Mouse (Mus musculus) cerebellum, postnatal 14 days (tissue): ENCODE data around the gene Cdk5rap3.

Experiments used
- DNase-seq, 2 experiments: peaks; one replicate each; pipeline ENCODE4 v3.0.0; 2021; ENCODE audit warnings: mixed read lengths in 2 of 2

The Cdk5rap3 gene

GRCm38 (mm10) chr11:96933562-96934276, 17.4 kb upstream of the Cdk5rap3 start:
- DNase-seq, result no peak

GRCm38 (mm10) chr11:96931327-96932062, 15.2 kb upstream of the Cdk5rap3 start:
- DNase-seq, result no peak

- DNase-seq, result no peak
These were observed 13.6 kb upstream of the Cdk5rap3 start for GRCm38 (mm10) chr11:96929766-96930331.

GRCm38 (mm10) chr11:96929096-96929765, 12.9 kb upstream of the Cdk5rap3 start:
- DNase-seq, result no peak

GRCm38 (mm10) chr11:96928691-96929090, 12.4 kb upstream of the Cdk5rap3 start:
- DNase-seq, result no peak

- DNase-seq, result no peak
These were observed 11.8 kb upstream of the Cdk5rap3 start, which contains the start of gene Prr15l for GRCm38 (mm10) chr11:96928088-96928487. Gene Prr15l (plus strand): TSS chr11:96928104.

GRCm38 (mm10) chr11:96926587-96926986, 10.3 kb upstream of the Cdk5rap3 start:
- no peak for DNase-seq

GRCm38 (mm10) chr11:96925469-96926148, 9.3 kb upstream of the Cdk5rap3 start:
- no peak for DNase-seq

- DNase-seq, result no peak
These were observed 8.6 kb upstream of the Cdk5rap3 start for GRCm38 (mm10) chr11:96924861-96925260.

- DNase-seq, result no peak
These were observed 2.7 kb upstream of the Cdk5rap3 start for GRCm38 (mm10) chr11:96919003-96919402.

GRCm38 (mm10) chr11:96917415-96917814, 1.1 kb upstream of the Cdk5rap3 start:
- DNase-seq, result no peak

- no peak for DNase-seq
These were observed 645 bp upstream of the Cdk5rap3 start for GRCm38 (mm10) chr11:96916885-96917396.

GRCm38 (mm10) chr11:96912682-96913081, 3.6 kb downstream of the Cdk5rap3 start:
- no peak for DNase-seq

GRCm38 (mm10) chr11:96910003-96910402, 6.3 kb downstream of the Cdk5rap3 start:
- DNase-seq, result peak; percentile 92 to 93

GRCm38 (mm10) chr11:96908594-96908993, 7.7 kb downstream of the Cdk5rap3 start:
- peak; percentile 49 to 50 for DNase-seq

GRCm38 (mm10) chr11:96906431-96907161, 9.7 kb downstream of the Cdk5rap3 start:
- DNase-seq, result peak in 1 of 2 experiments; percentile 51

- peak; percentile 50 to 55 for DNase-seq
These were observed 13.4 kb downstream of the Cdk5rap3 start for GRCm38 (mm10) chr11:96902639-96903635.

GRCm38 (mm10) chr11:96901332-96901731, 15.0 kb downstream of the Cdk5rap3 start:
- DNase-seq, result no peak

- no peak for DNase-seq
These were observed 16.6 kb downstream of the Cdk5rap3 start for GRCm38 (mm10) chr11:96899449-96900306.
